Mouse (Mus musculus): ENCODE measurements at regions not wholly inside any gene's neighbourhood (a gene's known extent, or its start where the extent isn't known, plus 50 kb on each side); places are given as distances from the start of the nearest gene placed in this dataset.

DNA sequence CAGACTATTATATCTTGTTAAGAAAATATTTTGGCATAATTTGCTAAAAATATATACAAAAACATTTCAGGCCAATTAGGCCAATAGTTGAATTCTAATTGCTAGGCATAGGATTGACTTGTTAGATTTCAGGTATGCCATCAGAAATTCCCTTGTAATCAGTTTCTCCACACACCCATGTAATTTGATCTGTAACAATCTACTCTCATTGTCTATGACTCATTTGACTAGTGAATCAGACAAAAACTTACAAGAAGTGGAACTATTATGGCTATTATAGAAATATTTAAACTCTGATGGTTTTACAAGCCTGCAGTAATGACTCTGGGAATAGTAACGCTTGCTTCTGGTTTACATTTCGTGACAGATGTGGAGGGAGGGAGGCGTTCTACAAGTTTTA, 338.9 kb upstream of the Ptbp2 start:
- TF ChIP-seq MAFK (IDR thresholded peaks at IDR 0.05; ENCODE audit: insufficient read depth, low read depth, low read length) (no peak), ZNF384 (IDR thresholded peaks at IDR 0.05; ENCODE audit: low read depth, low read length) (no peak), CHD2 (IDR thresholded peaks at IDR 0.05; ENCODE audit: low read depth, low read length) (no peak)
- Histone ChIP-seq H3K9ac (ENCODE audit: insufficient read depth, low read depth, low read length, poor library complexity, severe bottlenecking) (no peak overlapping the region), H3K4me3 (ENCODE audit: insufficient read depth in 1 of 2, low read depth in 1 of 2, low read length in 2 of 2, poor library complexity in 1 of 2, severe bottlenecking in 1 of 2) (no peak overlapping the region), H3K27ac (ENCODE audit: insufficient read depth, low read depth, low read length, poor library complexity, severe bottlenecking) (no peak overlapping the region), H3K4me1 (ENCODE audit: control insufficient read depth in 2 of 2, insufficient read depth in 2 of 2, low read length in 2 of 2, poor library complexity in 1 of 2) (no peaks in the 10 kb centered on the region), H3K36me3 (ENCODE audit: control insufficient read depth, insufficient read depth, low read length, poor library complexity, severe bottlenecking) (no peaks in the 10 kb centered on the region), H3K9me3 (ENCODE audit: control insufficient read depth, insufficient read depth, low read depth, low read length) (no peaks in the 10 kb centered on the region)
- DNase-seq (ENCODE audit: low read depth, low spot score), result no peak
- in situ Hi-C loops (cut with MboI; ENCODE audit: low sequenced_read_pairs in 2 of 2, unreplicated experiment in 2 of 2), result no loop called here

DNA sequence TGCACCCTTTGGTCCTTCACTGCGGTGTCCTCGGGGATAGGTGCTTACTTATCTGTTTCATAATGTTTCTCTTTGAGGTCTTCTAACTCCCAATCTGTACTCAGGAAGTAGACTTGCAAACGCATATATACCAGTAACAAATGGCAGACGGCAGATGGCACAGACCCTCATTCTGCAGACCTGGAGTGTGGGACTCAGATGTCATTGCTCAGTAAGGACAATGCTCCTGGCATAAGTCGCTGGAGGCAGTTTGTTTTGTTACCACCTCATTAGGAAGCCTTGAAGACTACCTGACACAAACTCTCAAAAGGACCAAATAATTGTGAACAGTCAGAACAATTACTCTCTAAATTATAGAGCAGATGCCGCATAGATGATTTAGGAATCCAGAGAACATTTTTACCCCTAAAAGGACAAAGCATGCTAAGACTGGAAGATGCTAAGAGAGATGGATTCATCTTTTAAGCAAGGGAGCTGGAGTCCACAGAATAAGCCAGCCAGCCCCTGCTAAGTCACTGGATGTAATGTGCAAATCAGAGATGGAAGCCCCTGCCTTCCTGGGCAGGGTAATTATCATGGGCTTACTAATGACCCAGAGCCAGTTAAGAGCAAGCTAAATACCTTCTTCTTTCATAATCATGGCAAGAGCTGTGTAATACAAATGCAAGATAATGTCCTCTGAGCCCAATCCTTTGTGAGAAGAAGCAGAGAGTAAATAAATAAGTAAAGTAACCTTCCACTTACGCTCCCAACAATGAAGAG, 299.1 kb upstream of the Ptbp2 start:
- TF ChIP-seq HCFC1 (IDR thresholded peaks at IDR 0.05; ENCODE audit: borderline replicate concordance, insufficient read depth, low read length), result no peak
- no peak for TF ChIP-seq MAFK (IDR thresholded peaks at IDR 0.05; ENCODE audit: insufficient read depth, low read depth, low read length)
- no peak for TF ChIP-seq ZNF384 (IDR thresholded peaks at IDR 0.05; ENCODE audit: low read depth, low read length)
- no peak for TF ChIP-seq CHD2 (IDR thresholded peaks at IDR 0.05; ENCODE audit: low read depth, low read length)
- TF ChIP-seq ZC3H11A (IDR thresholded peaks at IDR 0.05; ENCODE audit: borderline replicate concordance, low read depth, low read length), result no peak

GRCm38 (mm10) chr3:120073528-120073927, 289.3 kb upstream of the Ptbp2 start:
- in situ Hi-C loops (cut with MboI; ENCODE audit: low sequenced_read_pairs in 2 of 2, unreplicated experiment in 2 of 2), result no loop called here
- DNase-seq (ENCODE audit: low read depth, low spot score), result no peak

More for the DNA sequence above, 299.1 kb upstream of the Ptbp2 start:
- Histone ChIP-seq H3K9me3 (ENCODE audit: control insufficient read depth, insufficient read depth, low read depth, low read length) (no peaks in the 10 kb centered on the region), H3K4me1 (ENCODE audit: control insufficient read depth in 2 of 2, insufficient read depth in 2 of 2, low read length in 2 of 2, poor library complexity in 1 of 2) (no peaks in the 10 kb centered on the region), H3K36me3 (ENCODE audit: control insufficient read depth, insufficient read depth, low read length, poor library complexity, severe bottlenecking) (no peaks in the 10 kb centered on the region), H3K27ac (ENCODE audit: insufficient read depth, low read depth, low read length, poor library complexity, severe bottlenecking) (no peak overlapping the region), H3K4me3 (ENCODE audit: insufficient read depth in 1 of 2, low read depth in 1 of 2, low read length in 2 of 2, poor library complexity in 1 of 2, severe bottlenecking in 1 of 2) (no peak overlapping the region), H3K9ac (ENCODE audit: insufficient read depth, low read depth, low read length, poor library complexity, severe bottlenecking) (no peak overlapping the region)
- DNase-seq (ENCODE audit: low read depth, low spot score), result no peak
- in situ Hi-C loops (cut with MboI; ENCODE audit: low sequenced_read_pairs in 2 of 2, unreplicated experiment in 2 of 2), result no loop called here

GRCm38 (mm10) chr3:120065714-120066113, 281.4 kb upstream of the Ptbp2 start:
- Histone ChIP-seq H3K36me3 (ENCODE audit: control insufficient read depth, insufficient read depth, low read length, poor library complexity, severe bottlenecking) (no peaks in the 10 kb centered on the region), H3K4me1 (ENCODE audit: control insufficient read depth in 2 of 2, insufficient read depth in 2 of 2, low read length in 2 of 2, poor library complexity in 1 of 2) (no peaks in the 10 kb centered on the region), H3K9ac (ENCODE audit: insufficient read depth, low read depth, low read length, poor library complexity, severe bottlenecking) (no peak overlapping the region), H3K9me3 (ENCODE audit: control insufficient read depth, insufficient read depth, low read depth, low read length) (no peaks in the 10 kb centered on the region), H3K27ac (ENCODE audit: insufficient read depth, low read depth, low read length, poor library complexity, severe bottlenecking) (no peak overlapping the region), H3K4me3 (ENCODE audit: insufficient read depth in 1 of 2, low read depth in 1 of 2, low read length in 2 of 2, poor library complexity in 1 of 2, severe bottlenecking in 1 of 2) (no peak overlapping the region)
- no peak for DNase-seq (ENCODE audit: low read depth, low spot score)
- TF ChIP-seq MAFK (IDR thresholded peaks at IDR 0.05; ENCODE audit: insufficient read depth, low read depth, low read length) (no peak), CHD2 (IDR thresholded peaks at IDR 0.05; ENCODE audit: low read depth, low read length) (no peak), ZC3H11A (IDR thresholded peaks at IDR 0.05; ENCODE audit: borderline replicate concordance, low read depth, low read length) (no peak)
- in situ Hi-C loops (cut with MboI; ENCODE audit: low sequenced_read_pairs in 2 of 2, unreplicated experiment in 2 of 2), result no loop called here

More at GRCm38 (mm10) chr3:120073528-120073927, 289.3 kb upstream of the Ptbp2 start:
- Histone ChIP-seq H3K4me1 (ENCODE audit: control insufficient read depth in 2 of 2, insufficient read depth in 2 of 2, low read length in 2 of 2, poor library complexity in 1 of 2) (no peaks in the 10 kb centered on the region), H3K9me3 (ENCODE audit: control insufficient read depth, insufficient read depth, low read depth, low read length) (no peaks in the 10 kb centered on the region), H3K9ac (ENCODE audit: insufficient read depth, low read depth, low read length, poor library complexity, severe bottlenecking) (no peak overlapping the region), H3K4me3 (ENCODE audit: insufficient read depth in 1 of 2, low read depth in 1 of 2, low read length in 2 of 2, poor library complexity in 1 of 2, severe bottlenecking in 1 of 2) (no peak overlapping the region), H3K27ac (ENCODE audit: insufficient read depth, low read depth, low read length, poor library complexity, severe bottlenecking) (no peak overlapping the region), H3K36me3 (ENCODE audit: control insufficient read depth, insufficient read depth, low read length, poor library complexity, severe bottlenecking) (no peaks in the 10 kb centered on the region)
- TF ChIP-seq CHD2 (IDR thresholded peaks at IDR 0.05; ENCODE audit: low read depth, low read length), result no peak
- TF ChIP-seq MAFK (IDR thresholded peaks at IDR 0.05; ENCODE audit: insufficient read depth, low read depth, low read length), result no peak
- no peak for TF ChIP-seq ZNF384 (IDR thresholded peaks at IDR 0.05; ENCODE audit: low read depth, low read length)
- no peak for TF ChIP-seq ZC3H11A (IDR thresholded peaks at IDR 0.05; ENCODE audit: borderline replicate concordance, low read depth, low read length)
- no peak for TF ChIP-seq HCFC1 (IDR thresholded peaks at IDR 0.05; ENCODE audit: borderline replicate concordance, insufficient read depth, low read length)
